Mouse (Mus musculus): Measurements from ENCODE around the gene Atp5s. TPM values are rescaled to one million over a fixed set of nuclear protein-coding genes. Genes with fewer than 3 reads are reported as not detected.

Gene Atp5s
- polyA plus RNA-seq, 1 experiment from 2014 or later, result 23.3 TPM

- no peak for DNase-seq (ENCODE audit: low spot score)
- peaks cover 4% of the 10 kb centered on the region for H3K36me3 ChIP-seq (replicated peaks; ENCODE audit: control insufficient read depth, insufficient read depth, low read depth, low read length)
- peaks cover 4% of the 10 kb centered on the region; the same call in 1 of the 2 replicates for H3K9me3 ChIP-seq (replicated peaks; ENCODE audit: control insufficient read depth, low read length)
- 92% methylated on average over 3 of the region's 3 CpGs for WGBS
- no peak overlapping the region for H3K4me2 ChIP-seq (ENCODE audit: low read depth, low read length)
- H3K9ac ChIP-seq (replicated peaks; ENCODE audit: low read length), result no peak overlapping the region
- no peak overlapping the region for H3K4me3 ChIP-seq (ENCODE audit: low read depth, low read length)
- H3K4me1 ChIP-seq (ENCODE audit: control insufficient read depth, insufficient read depth, low read length), result no peaks in the 10 kb centered on the region
- H3K27ac ChIP-seq (replicated peaks; ENCODE audit: low read depth, low read length), result no peak overlapping the region
- no peak for ATAC-seq (replicated peaks; ENCODE audit: insufficient number of reproducible peaks, low FRiP score, low TSS enrichment, low read depth)
- no peaks in the 10 kb centered on the region for H3K27me3 ChIP-seq (ENCODE audit: control insufficient read depth, insufficient read depth, low read length)
Observed at GRCm38 (mm10) chr12:69722857-69723256, 1.9 kb upstream of the Atp5s start.

DNA sequence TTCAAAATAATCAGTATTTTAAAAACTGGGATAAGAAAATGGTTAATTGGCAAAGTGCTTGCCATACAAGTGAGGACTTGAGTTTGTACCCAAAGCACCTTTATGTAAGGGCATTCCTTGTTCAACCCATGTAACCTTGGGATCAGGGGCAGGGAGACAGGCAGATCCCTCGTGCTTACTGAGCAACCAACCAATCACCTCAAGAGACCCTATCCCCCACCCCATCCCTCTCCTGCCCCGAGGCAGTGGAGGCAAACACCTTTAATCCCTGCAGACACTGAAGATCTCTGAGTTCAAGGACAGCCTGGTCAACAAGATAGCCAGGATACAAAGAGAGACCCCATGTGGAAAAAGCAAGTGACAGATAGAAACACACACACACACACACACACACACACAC is 1.4 kb upstream of the Atp5s start:
- no peak overlapping the region for H3K27ac ChIP-seq (replicated peaks; ENCODE audit: low read depth, low read length)
- peak overlapping the region; percentile 79; the same call in 1 of the 2 replicates for H3K4me2 ChIP-seq (ENCODE audit: low read depth, low read length)
- peaks cover 4% of the 10 kb centered on the region for H3K36me3 ChIP-seq (replicated peaks; ENCODE audit: control insufficient read depth, insufficient read depth, low read depth, low read length)
- no peak overlapping the region for H3K4me3 ChIP-seq (ENCODE audit: low read depth, low read length)
- no peaks in the 10 kb centered on the region for H3K4me1 ChIP-seq (ENCODE audit: control insufficient read depth, insufficient read depth, low read length)
- H3K9ac ChIP-seq (replicated peaks; ENCODE audit: low read length), result no peak overlapping the region
- H3K9me3 ChIP-seq (replicated peaks; ENCODE audit: control insufficient read depth, low read length), result peaks cover 4% of the 10 kb centered on the region; the same call in 1 of the 2 replicates
- no peaks in the 10 kb centered on the region for H3K27me3 ChIP-seq (ENCODE audit: control insufficient read depth, insufficient read depth, low read length)
- no peak for DNase-seq (ENCODE audit: low spot score)
- ATAC-seq (replicated peaks; ENCODE audit: insufficient number of reproducible peaks, low FRiP score, low TSS enrichment, low read depth), result no peak
- WGBS, result 60% methylated on average over 2 of the region's 2 CpGs

GRCm38 (mm10) chr12:69724018-69724710 is 586 bp upstream of the Atp5s start:
- 0 out of 2 replicates have a peak, but pooled peaks have one; percentile 3 for ATAC-seq (replicated peaks; ENCODE audit: insufficient number of reproducible peaks, low FRiP score, low TSS enrichment, low read depth)
- Histone ChIP-seq H3K4me2 (ENCODE audit: low read depth, low read length) (peak overlapping the region; percentile 79), H3K36me3 (replicated peaks; ENCODE audit: control insufficient read depth, insufficient read depth, low read depth, low read length) (peaks cover 4% of the 10 kb centered on the region), H3K9me3 (replicated peaks; ENCODE audit: control insufficient read depth, low read length) (peaks cover 4% of the 10 kb centered on the region; the same call in 1 of the 2 replicates), H3K4me1 (ENCODE audit: control insufficient read depth, insufficient read depth, low read length) (no peaks in the 10 kb centered on the region), H3K9ac (replicated peaks; ENCODE audit: low read length) (peak overlapping the region; percentile 55), H3K27ac (replicated peaks; ENCODE audit: low read depth, low read length) (no peak overlapping the region), H3K4me3 (ENCODE audit: low read depth, low read length) (peak overlapping the region; percentile 69), H3K27me3 (ENCODE audit: control insufficient read depth, insufficient read depth, low read length) (no peaks in the 10 kb centered on the region)
- 3% methylated on average over 24 of the region's 24 CpGs for WGBS
- DNase-seq (ENCODE audit: low spot score), result peak; percentile 6

DNA sequence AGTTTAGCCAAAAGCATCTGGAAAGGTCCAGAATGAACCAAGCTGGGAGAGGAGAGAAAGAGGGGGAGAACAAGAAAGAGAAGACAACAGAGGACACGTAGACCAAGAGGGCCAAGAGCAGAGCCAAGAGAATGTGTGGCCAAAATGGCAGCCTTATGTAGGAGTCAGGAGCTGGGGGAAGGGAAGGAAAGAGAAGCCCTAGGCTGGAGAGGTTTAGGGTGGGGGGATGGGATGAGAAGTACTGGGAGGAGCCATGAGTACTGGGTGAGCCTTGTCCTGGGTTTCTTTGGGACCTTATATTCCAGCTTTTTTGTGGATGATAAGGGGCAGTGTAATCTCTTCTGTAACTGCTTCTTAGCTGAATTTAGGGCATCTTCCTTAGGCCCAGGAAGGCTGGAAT is 4.5 kb downstream of the Atp5s start:
- Histone ChIP-seq H3K4me3 (ENCODE audit: low read depth, low read length) (no peak overlapping the region), H3K36me3 (replicated peaks; ENCODE audit: control insufficient read depth, insufficient read depth, low read depth, low read length) (no peaks in the 10 kb centered on the region), H3K27me3 (ENCODE audit: control insufficient read depth, insufficient read depth, low read length) (no peaks in the 10 kb centered on the region), H3K9ac (replicated peaks; ENCODE audit: low read length) (no peak overlapping the region), H3K9me3 (replicated peaks; ENCODE audit: control insufficient read depth, low read length) (no peaks in the 10 kb centered on the region), H3K27ac (replicated peaks; ENCODE audit: low read depth, low read length) (no peak overlapping the region), H3K4me1 (ENCODE audit: control insufficient read depth, insufficient read depth, low read length) (no peaks in the 10 kb centered on the region), H3K4me2 (ENCODE audit: low read depth, low read length) (no peak overlapping the region)
- DNase-seq (ENCODE audit: low spot score), result no peak
- 84% methylated on average over 1 of the region's 1 CpGs for WGBS
- no peak for ATAC-seq (replicated peaks; ENCODE audit: insufficient number of reproducible peaks, low FRiP score, low TSS enrichment, low read depth)

DNA sequence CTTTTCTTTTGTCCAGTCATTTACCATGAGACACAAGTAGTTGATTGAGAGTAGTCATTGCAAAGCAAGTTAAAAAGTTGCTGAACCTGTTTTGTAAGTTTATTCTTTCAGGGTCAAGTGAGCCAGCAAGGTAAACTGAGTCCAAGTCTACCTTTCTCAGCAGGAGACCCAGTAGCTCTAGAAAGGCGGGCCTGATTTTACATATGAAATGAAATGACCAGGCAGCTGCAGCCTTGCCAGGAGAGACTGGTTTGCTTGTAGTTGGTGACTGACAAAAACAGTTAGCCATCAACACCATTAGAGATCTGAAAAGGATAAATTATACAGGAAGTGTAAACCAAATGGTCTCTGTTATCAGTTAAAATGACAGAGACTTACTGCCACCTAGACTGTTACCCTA is 5.6 kb downstream of the Atp5s start:
- Histone ChIP-seq H3K4me2 (ENCODE audit: low read depth, low read length) (no peak overlapping the region), H3K4me3 (ENCODE audit: low read depth, low read length) (no peak overlapping the region), H3K27me3 (ENCODE audit: control insufficient read depth, insufficient read depth, low read length) (no peaks in the 10 kb centered on the region), H3K9me3 (replicated peaks; ENCODE audit: control insufficient read depth, low read length) (no peaks in the 10 kb centered on the region), H3K9ac (replicated peaks; ENCODE audit: low read length) (no peak overlapping the region), H3K27ac (replicated peaks; ENCODE audit: low read depth, low read length) (no peak overlapping the region), H3K36me3 (replicated peaks; ENCODE audit: control insufficient read depth, insufficient read depth, low read depth, low read length) (no peaks in the 10 kb centered on the region), H3K4me1 (ENCODE audit: control insufficient read depth, insufficient read depth, low read length) (no peaks in the 10 kb centered on the region)
- DNase-seq (ENCODE audit: low spot score) (no peak), ATAC-seq (replicated peaks; ENCODE audit: insufficient number of reproducible peaks, low FRiP score, low TSS enrichment, low read depth) (no peak)
- 68% methylated on average over 1 of the region's 1 CpGs for WGBS

DNA sequence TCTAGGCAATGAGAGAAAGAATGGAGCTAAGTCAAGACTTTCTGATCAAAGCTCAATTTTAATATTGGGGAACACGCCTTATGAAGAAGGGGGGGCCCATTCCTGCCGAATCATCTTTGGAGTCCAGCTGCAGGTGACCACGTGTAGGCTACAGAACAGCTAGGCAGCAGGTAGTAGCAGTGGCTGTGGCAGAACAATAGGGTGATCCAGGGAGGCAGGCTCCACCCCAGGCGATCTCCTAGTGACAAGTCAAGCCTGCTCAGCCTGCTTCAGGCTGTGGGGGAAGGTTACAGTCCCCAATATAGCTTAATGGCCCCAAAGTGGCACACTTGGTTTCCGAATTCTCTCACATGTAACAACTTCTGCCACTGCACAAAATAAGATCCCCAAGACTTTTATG is 7.5 kb downstream of the Atp5s start:
- Histone ChIP-seq H3K27ac (replicated peaks; ENCODE audit: low read depth, low read length) (no peak overlapping the region), H3K9me3 (replicated peaks; ENCODE audit: control insufficient read depth, low read length) (no peaks in the 10 kb centered on the region), H3K36me3 (replicated peaks; ENCODE audit: control insufficient read depth, insufficient read depth, low read depth, low read length) (no peaks in the 10 kb centered on the region), H3K4me1 (ENCODE audit: control insufficient read depth, insufficient read depth, low read length) (no peaks in the 10 kb centered on the region), H3K4me3 (ENCODE audit: low read depth, low read length) (no peak overlapping the region), H3K27me3 (ENCODE audit: control insufficient read depth, insufficient read depth, low read length) (no peaks in the 10 kb centered on the region), H3K9ac (replicated peaks; ENCODE audit: low read length) (no peak overlapping the region), H3K4me2 (ENCODE audit: low read depth, low read length) (no peak overlapping the region)
- ATAC-seq (replicated peaks; ENCODE audit: insufficient number of reproducible peaks, low FRiP score, low TSS enrichment, low read depth), result no peak
- WGBS, result 38% methylated on average over 5 of the region's 5 CpGs
- no peak for DNase-seq (ENCODE audit: low spot score)

DNA sequence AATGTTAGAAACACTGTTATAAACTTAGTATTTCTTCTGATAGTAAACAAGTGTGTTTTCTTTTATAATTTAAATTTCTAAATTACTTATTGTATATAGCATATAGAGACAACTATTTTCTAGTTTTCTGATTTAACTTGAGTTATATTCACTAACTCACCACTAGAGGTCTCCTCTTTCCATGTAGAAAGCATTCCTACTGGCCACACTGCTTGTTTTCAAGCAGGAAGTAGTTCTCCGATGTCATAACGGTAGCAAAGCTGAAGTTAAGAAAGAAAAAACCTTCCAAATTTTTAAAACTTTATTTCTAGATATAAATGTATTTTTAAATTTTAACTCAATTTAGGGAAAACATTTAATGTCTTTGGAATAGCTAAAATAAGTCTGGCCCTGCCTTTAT is 8.8 kb downstream of the Atp5s start:
- Histone ChIP-seq H3K27ac (replicated peaks; ENCODE audit: low read depth, low read length) (no peak overlapping the region), H3K27me3 (ENCODE audit: control insufficient read depth, insufficient read depth, low read length) (no peaks in the 10 kb centered on the region), H3K4me2 (ENCODE audit: low read depth, low read length) (no peak overlapping the region), H3K4me1 (ENCODE audit: control insufficient read depth, insufficient read depth, low read length) (no peaks in the 10 kb centered on the region), H3K9ac (replicated peaks; ENCODE audit: low read length) (no peak overlapping the region), H3K9me3 (replicated peaks; ENCODE audit: control insufficient read depth, low read length) (no peaks in the 10 kb centered on the region), H3K36me3 (replicated peaks; ENCODE audit: control insufficient read depth, insufficient read depth, low read depth, low read length) (no peaks in the 10 kb centered on the region), H3K4me3 (ENCODE audit: low read depth, low read length) (no peak overlapping the region)
- peak; percentile 78 for DNase-seq (ENCODE audit: low spot score)
- no peak for ATAC-seq (replicated peaks; ENCODE audit: insufficient number of reproducible peaks, low FRiP score, low TSS enrichment, low read depth)
- WGBS, result 15% methylated on average over 2 of the region's 2 CpGs

DNA sequence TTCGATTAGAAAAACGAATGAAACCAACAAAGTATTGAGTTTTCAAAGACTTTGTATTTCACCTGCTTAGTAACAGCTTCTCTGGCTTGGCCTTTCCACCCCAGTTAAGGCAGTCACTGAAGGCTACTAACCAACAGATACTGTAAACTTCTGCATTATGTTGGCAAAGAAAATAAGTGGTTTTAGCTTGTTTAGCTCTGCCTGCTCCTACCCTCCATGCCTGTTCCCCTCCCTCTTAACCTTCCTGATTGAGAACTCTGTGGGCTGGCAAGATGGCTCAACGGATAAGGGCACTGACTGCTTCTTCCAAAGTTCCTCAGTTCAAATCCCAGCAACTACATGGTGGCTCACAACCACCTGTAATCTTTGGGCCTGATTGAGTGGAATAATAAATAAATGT is 9.2 kb downstream of the Atp5s start:
- 79% methylated on average over 3 of the region's 3 CpGs for WGBS
- Histone ChIP-seq H3K4me1 (ENCODE audit: control insufficient read depth, insufficient read depth, low read length) (no peaks in the 10 kb centered on the region), H3K9me3 (replicated peaks; ENCODE audit: control insufficient read depth, low read length) (no peaks in the 10 kb centered on the region), H3K4me3 (ENCODE audit: low read depth, low read length) (no peak overlapping the region), H3K27me3 (ENCODE audit: control insufficient read depth, insufficient read depth, low read length) (no peaks in the 10 kb centered on the region), H3K36me3 (replicated peaks; ENCODE audit: control insufficient read depth, insufficient read depth, low read depth, low read length) (no peaks in the 10 kb centered on the region), H3K27ac (replicated peaks; ENCODE audit: low read depth, low read length) (no peak overlapping the region), H3K9ac (replicated peaks; ENCODE audit: low read length) (no peak overlapping the region), H3K4me2 (ENCODE audit: low read depth, low read length) (no peak overlapping the region)
- DNase-seq (ENCODE audit: low spot score) (no peak), ATAC-seq (replicated peaks; ENCODE audit: insufficient number of reproducible peaks, low FRiP score, low TSS enrichment, low read depth) (no peak)
